Mouse (Mus musculus) large intestine, adult 2 months (tissue): ENCODE measurements at regions not wholly inside any gene's neighbourhood (a gene's known extent, or its start where the extent isn't known, plus 50 kb on each side); places are given as distances from the start of the nearest gene placed in this dataset.

Experiments used
- DNase-seq: peaks from one replicate; pipeline ENCODE4 v3.0.0-alpha.2; 2012; ENCODE audit warnings: low read depth, low spot score
- WGBS: fragments of 180-500 bp; shearing (Covaris S2); methylation state at CpG from one replicate; pipeline ENCODE4 v1.1.7; 2018; 5-methylcytosine and 5-hydroxymethylcytosine counted together

GRCm38 (mm10) chr13:107394451-107394850, 372.5 kb upstream of the Kif2a start:
- DNase-seq = no peak
- WGBS = 52% methylated on average over 1 of the region's 1 CpGs

- 65% methylated on average over 4 of the region's 4 CpGs for WGBS
- no peak for DNase-seq
These were observed 367.7 kb upstream of the Kif2a start for GRCm38 (mm10) chr13:107389535-107390150.

GRCm38 (mm10) chr13:107389074-107389473, 367.1 kb upstream of the Kif2a start:
- no peak for DNase-seq
- 49% methylated on average over 3 of the region's 3 CpGs for WGBS

GRCm38 (mm10) chr13:107378076-107378475, 356.1 kb upstream of the Kif2a start:
- no peak for DNase-seq
- WGBS = 28% methylated on average over 1 of the region's 1 CpGs

- DNase-seq = no peak
- 91% methylated on average over 3 of the region's 3 CpGs for WGBS
These were observed 350.7 kb upstream of the Kif2a start for GRCm38 (mm10) chr13:107372666-107373065.

- DNase-seq = no peak
- 32% methylated on average over 17 of the region's 17 CpGs for WGBS
These were observed 350.0 kb upstream of the Kif2a start for GRCm38 (mm10) chr13:107371616-107372582.

- WGBS = 85% methylated on average over 9 of the region's 9 CpGs
- no peak for DNase-seq
These were observed 345.7 kb upstream of the Kif2a start for GRCm38 (mm10) chr13:107367639-107368038.

GRCm38 (mm10) chr13:107365766-107366165, 343.8 kb upstream of the Kif2a start:
- 81% methylated on average over 6 of the region's 6 CpGs for WGBS
- DNase-seq = no peak

GRCm38 (mm10) chr13:107365241-107365640, 343.3 kb upstream of the Kif2a start:
- 74% methylated on average over 7 of the region's 7 CpGs for WGBS
- no peak for DNase-seq

- no peak for DNase-seq
- WGBS = 63% methylated on average over 8 of the region's 8 CpGs
These were observed 341.1 kb upstream of the Kif2a start for GRCm38 (mm10) chr13:107362806-107363687.

GRCm38 (mm10) chr13:107340802-107341364, 319.0 kb upstream of the Kif2a start:
- no peak for DNase-seq
- 35% methylated on average over 11 of the region's 11 CpGs for WGBS

GRCm38 (mm10) chr13:107338111-107338510, 316.2 kb upstream of the Kif2a start:
- no peak for DNase-seq
- WGBS = 83% methylated on average over 12 of the region's 12 CpGs

GRCm38 (mm10) chr13:107337111-107337510, 315.2 kb upstream of the Kif2a start:
- WGBS = 74% methylated on average over 10 of the region's 10 CpGs
- no peak for DNase-seq

- WGBS = 73% methylated on average over 5 of the region's 5 CpGs
These were observed 307.4 kb upstream of the Kif2a start for GRCm38 (mm10) chr13:107329348-107329747.

GRCm38 (mm10) chr13:107325707-107326495, 304.0 kb upstream of the Kif2a start:
- DNase-seq = no peak
- 49% methylated on average over 3 of the region's 3 CpGs for WGBS

More at GRCm38 (mm10) chr13:107329348-107329747, 307.4 kb upstream of the Kif2a start:
- no peak for DNase-seq

- DNase-seq = no peak
- whole genome bisulfite sequencing = 48% methylated on average over 7 of the region's 7 CpGs
These were observed 292.8 kb upstream of the Kif2a start for GRCm38 (mm10) chr13:107314746-107315145.

- WGBS = 79% methylated on average over 6 of the region's 6 CpGs
- no peak for DNase-seq
These were observed 287.2 kb upstream of the Kif2a start for GRCm38 (mm10) chr13:107308958-107309639.

- WGBS = 83% methylated on average over 2 of the region's 2 CpGs
These were observed 286.5 kb upstream of the Kif2a start for GRCm38 (mm10) chr13:107308404-107308803.

More at GRCm38 (mm10) chr13:107308404-107308803, 286.5 kb upstream of the Kif2a start:
- no peak for DNase-seq
